Mouse (Mus musculus) MEL (cell line): ENCODE measurements around the gene Mcu. TPM values are rescaled to one million over a fixed set of nuclear protein-coding genes. Genes with fewer than 3 reads are reported as not detected.

Experiments used
- DNase-seq: peaks from one replicate; pipeline ENCODE4 v3.0.0; 2011; ENCODE audit warnings: low read depth, low spot score
- H3K27ac ChIP-seq: 2 replicates; pipeline ENCODE4 v1.5.1; 2012; ENCODE audit warnings: low read depth, mild to moderate bottlenecking, control low read depth, low read length, moderate library complexity; ENCODE audit not compliant: control insufficient read depth
- H3K27me3 ChIP-seq, 2 experiments: fragments of 150-350 bp in 1 of 2; sonication (generic) in 1 of 2; 2 replicates each; pipeline ENCODE4 v1.6.1; 2012; ENCODE audit warnings: low read length in 2 of 2, mild to moderate bottlenecking in 2 of 2, improper control_type of control experiment in 1 of 2, moderate library complexity in 1 of 2; ENCODE audit not compliant: insufficient read depth in 2 of 2, control insufficient read depth in 1 of 2
- H3K36me3 ChIP-seq, 2 experiments: 2 replicates each; pipeline ENCODE4 v1.6.1; 2012 to 2014; ENCODE audit warnings: low read length in 2 of 2, improper control_type of control experiment in 1 of 2, inconsistent platforms in 1 of 2, mild to moderate bottlenecking in 1 of 2; ENCODE audit not compliant: insufficient read depth in 2 of 2, control insufficient read depth in 1 of 2
- H3K4me1 ChIP-seq, 2 experiments: fragments of 150-350 bp in 1 of 2; sonication (generic) in 1 of 2; 2 replicates each; pipeline ENCODE4 v1.6.1; 2012; ENCODE audit warnings: low read length in 2 of 2, improper control_type of control experiment in 1 of 2, mild to moderate bottlenecking in 1 of 2; ENCODE audit not compliant: insufficient read depth in 2 of 2, control insufficient read depth in 1 of 2
- H3K4me3 ChIP-seq, 2 experiments: fragments of 150-350 bp in 1 of 2; sonication (generic) in 1 of 2; 2 replicates each; pipeline ENCODE4 v1.5.1; 2012; ENCODE audit warnings: low read depth in 2 of 2, low read length in 2 of 2, mild to moderate bottlenecking in 2 of 2, moderate library complexity in 2 of 2, control low read depth in 1 of 2, improper control_type of control experiment in 1 of 2; ENCODE audit not compliant: control insufficient read depth in 1 of 2, insufficient read depth in 1 of 2
- H3K79me2 ChIP-seq: 2 replicates; pipeline ENCODE4 v1.6.1; 2012; ENCODE audit warnings: mild to moderate bottlenecking, low read length, moderate library complexity; ENCODE audit not compliant: control insufficient read depth, poor library complexity, insufficient read depth
- H3K9ac ChIP-seq: 2 replicates; pipeline ENCODE4 v1.6.1; 2012; ENCODE audit warnings: low read depth, mild to moderate bottlenecking, control low read depth, low read length, moderate library complexity; ENCODE audit not compliant: control insufficient read depth, poor library complexity, severe bottlenecking
- H3K9me3 ChIP-seq: fragments of 150-350 bp; sonication (generic); replicated peaks from 2 replicates; pipeline ENCODE4 v1.6.1; 2012; ENCODE audit warnings: mild to moderate bottlenecking, low read length, improper control_type of control experiment, moderate library complexity; ENCODE audit not compliant: insufficient read depth
- ELF1 ChIP-seq: IDR thresholded peaks from 2 replicates; pipeline ENCODE4 v1.6.1; 2014; ENCODE audit warnings: low read depth, mild to moderate bottlenecking, inconsistent platforms, low read length, improper control_type of control experiment, moderate library complexity
- EP300 ChIP-seq, 2 experiments: IDR thresholded peaks; 2 replicates each; pipeline ENCODE4 v1.6.1; 2011; ENCODE audit warnings: improper control_type of control experiment in 2 of 2, low read length in 2 of 2, low read depth in 1 of 2, mild to moderate bottlenecking in 1 of 2
- ETS1 ChIP-seq: IDR thresholded peaks from 2 replicates; pipeline ENCODE4 v1.6.1; 2012; ENCODE audit warnings: low read depth, mild to moderate bottlenecking, inconsistent platforms, low read length, improper control_type of control experiment, moderate library complexity
- GABPA ChIP-seq: IDR thresholded peaks from 2 replicates; pipeline ENCODE4 v1.6.1; 2012; ENCODE audit warnings: low read depth, mild to moderate bottlenecking, inconsistent platforms, low read length, improper control_type of control experiment, moderate library complexity
- HCFC1 ChIP-seq: IDR thresholded peaks from 2 replicates; pipeline ENCODE4 v1.6.1; 2012; ENCODE audit warnings: low read depth, mild to moderate bottlenecking, inconsistent platforms, low read length, improper control_type of control experiment, moderate library complexity
- JUND ChIP-seq: IDR thresholded peaks from 2 replicates; pipeline ENCODE4 v1.6.1; 2011; ENCODE audit warnings: low read depth, mild to moderate bottlenecking, improper control_type of control experiment, low read length
- KAT2A ChIP-seq: conservative IDR thresholded peaks from 2 replicates; pipeline ENCODE4 v1.6.1; 2012; ENCODE audit warnings: low read depth, low read length, improper control_type of control experiment, inconsistent platforms
- MAX ChIP-seq: IDR thresholded peaks from 2 replicates; pipeline ENCODE4 v1.6.1; 2011; ENCODE audit warnings: low read length, improper control_type of control experiment
- MYB ChIP-seq: IDR thresholded peaks from 2 replicates; pipeline ENCODE4 v1.6.1; 2011; ENCODE audit warnings: mild to moderate bottlenecking, low read depth, low read length, improper control_type of control experiment
- NELFE ChIP-seq: IDR thresholded peaks from 2 replicates; pipeline ENCODE4 v1.6.1; 2011; ENCODE audit warnings: low read depth, low read length, improper control_type of control experiment
- POLR2A ChIP-seq, 2 experiments: IDR thresholded peaks; 2 replicates each; pipeline ENCODE4 v1.6.1; 2011 to 2012; ENCODE audit warnings: low read length in 2 of 2, mild to moderate bottlenecking in 2 of 2, control low read depth in 1 of 2, improper control_type of control experiment in 1 of 2, low read depth in 1 of 2, moderate library complexity in 1 of 2; ENCODE audit not compliant: control insufficient read depth in 1 of 2, insufficient read depth in 1 of 2, poor library complexity in 1 of 2
- POLR2AphosphoS2 ChIP-seq: IDR thresholded peaks from 2 replicates; pipeline ENCODE4 v1.6.1; 2011; ENCODE audit warnings: low read length, improper control_type of control experiment
- POLR2AphosphoS5 ChIP-seq: IDR thresholded peaks from 2 replicates; pipeline ENCODE4 v1.6.1; 2012; ENCODE audit warnings: low read depth, borderline replicate concordance, mild to moderate bottlenecking, inconsistent platforms, low read length, moderate library complexity, mixed read lengths
- RAD21 ChIP-seq: IDR thresholded peaks from 2 replicates; pipeline ENCODE4 v1.6.1; 2011; ENCODE audit warnings: mild to moderate bottlenecking, low read depth, low read length, improper control_type of control experiment
- SIN3A ChIP-seq: IDR thresholded peaks from 2 replicates; pipeline ENCODE4 v1.6.1; 2012; ENCODE audit warnings: low read length, improper control_type of control experiment, inconsistent platforms
- TCF12 ChIP-seq: IDR thresholded peaks from 2 replicates; pipeline ENCODE4 v1.6.1; 2014; ENCODE audit warnings: low read depth, mild to moderate bottlenecking, inconsistent platforms, low read length, improper control_type of control experiment, moderate library complexity
- ZKSCAN1 ChIP-seq: IDR thresholded peaks from 2 replicates; pipeline ENCODE4 v1.6.1; 2012; ENCODE audit warnings: low read depth, mild to moderate bottlenecking, inconsistent platforms, low read length, improper control_type of control experiment, moderate library complexity
- ZNF384 ChIP-seq: IDR thresholded peaks from 2 replicates; pipeline ENCODE4 v1.6.1; 2012; ENCODE audit warnings: low read depth, mild to moderate bottlenecking, inconsistent platforms, low read length, improper control_type of control experiment
- polyA plus RNA-seq, 2 experiments: library from polyadenylated mRNA; stranded (reverse) in 1 of 2; unstranded in 1 of 2; fragments of >175 nt in 1 of 2; fragments of >200 nt in 1 of 2; gene quantifications; 2 replicates each; pipeline versions ENCODE4 v1.2.1 to v1.2.4; 2012; ENCODE audit warnings: low replicate concordance in 2 of 2, low read depth in 1 of 2; ENCODE audit not compliant: insufficient read length in 2 of 2, insufficient read depth in 1 of 2, missing spikeins in 1 of 2
- total RNA-seq: library from RNA; depleted of rRNA; stranded (reverse); fragments of 300-350 nt; gene quantifications from 2 replicates; pipeline ENCODE4 v1.2.3, GENCODE M21; 2012

Mcu gene
- total and polyA plus RNA-seq, 3 experiments: 7.7 to 9.4 TPM; not detected in 1

DNA sequence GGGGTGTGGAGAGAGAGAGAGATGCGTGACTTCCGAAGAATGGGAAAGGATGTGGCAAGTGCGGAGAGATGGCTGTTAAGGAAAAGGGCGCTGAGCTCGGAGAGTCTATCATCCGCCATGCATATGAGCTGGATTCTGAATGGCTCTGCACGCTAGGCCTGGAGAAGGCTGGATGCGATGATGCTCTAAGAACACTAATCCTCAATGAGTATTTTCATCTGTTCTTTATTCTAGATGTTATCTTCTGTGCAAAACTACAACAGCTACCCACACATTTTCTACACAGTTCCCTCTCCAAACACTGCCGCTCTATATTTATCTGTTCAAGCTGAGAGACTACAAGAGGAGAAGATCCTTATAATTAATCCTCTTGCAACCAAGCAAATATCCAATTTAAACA, 25.9 kb downstream of the Mcu start:
- no peak for DNase-seq
- Histone ChIP-seq H3K4me3 (no peak overlapping the region), H3K27ac (no peak overlapping the region), H3K4me1 (peaks cover 7 to 14% of the 10 kb centered on the region in 2 experiments), H3K27me3 (no peaks in the 10 kb centered on the region), H3K36me3 (peaks cover 0 to 7% of the 10 kb centered on the region in 2 experiments; a peak in 2 of 4 replicates), H3K9ac (no peak overlapping the region), H3K9me3 (no peaks in the 10 kb centered on the region), H3K79me2 (0 out of 2 replicates have a peak, but pooled peaks cover 2% of the 10 kb centered on the region)
- TF ChIP-seq MYB: no peak
- TF ChIP-seq POLR2AphosphoS2: no peak
- TF ChIP-seq KAT2A: no peak
- TF ChIP-seq JUND: no peak
- no peak for TF ChIP-seq MAX
- no peak for TF ChIP-seq GABPA

DNA sequence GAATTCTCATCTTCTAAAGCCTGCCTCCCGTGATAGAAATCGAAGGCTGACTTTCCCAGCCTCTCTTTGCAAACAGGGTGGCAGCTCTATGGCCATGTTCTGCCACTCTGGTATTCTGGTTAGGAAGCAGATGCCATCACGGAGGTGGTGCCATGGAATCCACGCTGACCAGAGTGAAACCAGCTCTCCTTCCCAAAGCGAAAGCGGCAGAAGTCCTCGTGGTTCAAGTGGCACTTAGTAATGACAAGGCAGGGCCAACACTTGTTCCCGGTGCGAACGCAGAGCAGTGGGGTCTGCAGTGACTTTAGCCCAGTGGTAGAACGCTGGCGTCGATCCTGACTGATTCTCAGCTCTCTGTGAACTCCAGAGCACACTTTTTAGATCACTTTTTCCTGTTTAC, 26.6 kb downstream of the Mcu start:
- DNase-seq: no peak
- no peaks in the 10 kb centered on the region for H3K27me3 ChIP-seq
- 0 out of 2 replicates have a peak, but pooled peaks cover 2% of the 10 kb centered on the region for H3K79me2 ChIP-seq
- peaks cover 0 to 7% of the 10 kb centered on the region in 2 experiments; a peak in 2 of 4 replicates for H3K36me3 ChIP-seq
- TF ChIP-seq SIN3A: no peak
- TF ChIP-seq ETS1: 0 out of 2 replicates have a peak, but pooled peaks have one; percentile 1
- TF ChIP-seq GABPA: no peak
- TF ChIP-seq ZNF384: no peak
- H3K4me1 ChIP-seq: peaks cover 7 to 14% of the 10 kb centered on the region in 2 experiments
- peak overlapping the region; percentile 33 to 46 for H3K4me3 ChIP-seq
- peak overlapping the region; percentile 56 for H3K27ac ChIP-seq
- H3K9ac ChIP-seq: peak overlapping the region; percentile 51
- H3K9me3 ChIP-seq: no peaks in the 10 kb centered on the region

DNA sequence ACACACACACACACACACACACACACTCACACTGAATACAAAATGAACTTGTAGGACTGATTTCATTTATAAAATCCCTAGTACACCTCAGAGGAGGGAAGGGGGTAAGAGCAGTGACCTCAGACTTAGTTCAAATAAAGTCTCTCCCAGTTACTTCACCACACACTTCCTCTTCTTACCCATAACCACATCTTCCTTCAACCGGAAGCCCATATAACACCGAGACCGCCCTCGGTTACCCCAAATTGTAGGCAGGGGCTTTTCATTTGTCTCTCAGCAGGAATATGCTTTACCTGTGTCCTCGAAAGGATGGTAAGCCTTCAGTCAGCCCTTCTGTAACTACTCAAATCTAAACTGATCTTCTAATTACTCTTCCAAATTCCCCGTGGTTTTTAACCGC, 27.1 kb downstream of the Mcu start:
- DNase-seq: peak; percentile 65
- peak overlapping the region; percentile 33 to 46 for H3K4me3 ChIP-seq
- H3K27ac ChIP-seq: peak overlapping the region; percentile 56
- TF ChIP-seq TCF12: no peak
- peak in 1 of 2 experiments; percentile 42; a peak in 1 of 4 replicates for TF ChIP-seq POLR2A (IDR thresholded peaks at IDR 0.05; ENCODE audit: control insufficient read depth in 1 of 2, insufficient read depth in 1 of 2, low read depth in 1 of 2, low read length in 2 of 2, poor library complexity in 1 of 2)
- TF ChIP-seq MYB: no peak
- no peak for TF ChIP-seq ZKSCAN1
- no peak for TF ChIP-seq POLR2AphosphoS5
- TF ChIP-seq RAD21: no peak
- TF ChIP-seq ETS1: 0 out of 2 replicates have a peak, but pooled peaks have one; percentile 19
- TF ChIP-seq EP300 (IDR thresholded peaks at IDR 0.05; ENCODE audit: low read depth in 1 of 2, low read length in 2 of 2): peak in 1 of 2 experiments; percentile 6; a peak in 1 of 4 replicates
- peak; percentile 35; the same call in 1 of the 2 replicates for TF ChIP-seq NELFE
- TF ChIP-seq ELF1: peak; percentile 62; the same call in 1 of the 2 replicates
- TF ChIP-seq HCFC1: peak; percentile 62; the same call in 1 of the 2 replicates
- peaks cover 0 to 7% of the 10 kb centered on the region in 2 experiments; a peak in 2 of 4 replicates for H3K36me3 ChIP-seq
- no peaks in the 10 kb centered on the region for H3K27me3 ChIP-seq
- peak overlapping the region; percentile 51 for H3K9ac ChIP-seq
- no peaks in the 10 kb centered on the region for H3K9me3 ChIP-seq
- H3K4me1 ChIP-seq: peaks cover 7 to 14% of the 10 kb centered on the region in 2 experiments
- 0 out of 2 replicates have a peak, but pooled peaks cover 2% of the 10 kb centered on the region for H3K79me2 ChIP-seq
